Mouse (Mus musculus) lung, postnatal 36 days (tissue): ENCODE data around the gene Dhx35.

ENCODE experiments used
- DNase-seq: peaks from one replicate; pipeline ENCODE4 v3.0.0; 2022; ENCODE audit warnings: mixed read lengths

Gene Dhx35

GRCm38 (mm10) chr2:158815686-158816085 is 21.1 kb downstream of the Dhx35 start:
- DNase-seq: no peak

GRCm38 (mm10) chr2:158816239-158816638 is 21.6 kb downstream of the Dhx35 start:
- no peak for DNase-seq

- DNase-seq: no peak
These were observed 23.1 kb downstream of the Dhx35 start for GRCm38 (mm10) chr2:158817708-158818107.

GRCm38 (mm10) chr2:158828124-158828523 is 33.5 kb downstream of the Dhx35 start:
- DNase-seq: no peak

GRCm38 (mm10) chr2:158829746-158830145 is 35.1 kb downstream of the Dhx35 start:
- no peak for DNase-seq

GRCm38 (mm10) chr2:158833221-158833620 is 38.6 kb downstream of the Dhx35 start:
- no peak for DNase-seq

GRCm38 (mm10) chr2:158833645-158834044 is 39.0 kb downstream of the Dhx35 start:
- no peak for DNase-seq

- DNase-seq: no peak
These were observed 48.7 kb downstream of the Dhx35 start for GRCm38 (mm10) chr2:158843287-158843686.

- no peak for DNase-seq
These were observed 50.4 kb downstream of the Dhx35 start for GRCm38 (mm10) chr2:158845031-158845430.

- DNase-seq: no peak
These were observed 51.6 kb downstream of the Dhx35 start for GRCm38 (mm10) chr2:158846208-158846607.

- no peak for DNase-seq
These were observed 53.4 kb downstream of the Dhx35 start for GRCm38 (mm10) chr2:158847991-158848390.

GRCm38 (mm10) chr2:158849416-158849815 is 54.8 kb downstream of the Dhx35 start:
- no peak for DNase-seq

GRCm38 (mm10) chr2:158852579-158852978 is 58.0 kb downstream of the Dhx35 start:
- DNase-seq: peak; percentile 69

GRCm38 (mm10) chr2:158856896-158857499 is 62.4 kb downstream of the Dhx35 start:
- DNase-seq: no peak

- no peak for DNase-seq
These were observed 63.0 kb downstream of the Dhx35 start for GRCm38 (mm10) chr2:158857579-158857978.

GRCm38 (mm10) chr2:158861115-158861514 is 66.5 kb downstream of the Dhx35 start:
- DNase-seq: no peak

GRCm38 (mm10) chr2:158863341-158864125 is 68.9 kb downstream of the Dhx35 start:
- DNase-seq: peak; percentile 59

- DNase-seq: no peak
These were observed 69.5 kb downstream of the Dhx35 start for GRCm38 (mm10) chr2:158864126-158864458.

- peak; percentile 83 for DNase-seq
These were observed 70.8 kb downstream of the Dhx35 start for GRCm38 (mm10) chr2:158865358-158865757.

GRCm38 (mm10) chr2:158886571-158886970 is 92.0 kb downstream of the Dhx35 start:
- DNase-seq: peak; percentile 43

GRCm38 (mm10) chr2:158888531-158888930 is 93.9 kb downstream of the Dhx35 start:
- no peak for DNase-seq

GRCm38 (mm10) chr2:158889201-158889600 is 94.6 kb downstream of the Dhx35 start:
- no peak for DNase-seq

GRCm38 (mm10) chr2:158891319-158891718 is 96.7 kb downstream of the Dhx35 start:
- no peak for DNase-seq

- no peak for DNase-seq
These were observed 98.7 kb downstream of the Dhx35 start for GRCm38 (mm10) chr2:158893171-158893853.
